Mouse (Mus musculus) c-Kit-negative CD71-positive TER-119-positive erythroid progenitor cells, embryonic 14.5 days (primary cell): ENCODE measurements around the gene Olfr1028.

Source experiments
- DNase-seq: peaks from one replicate; pipeline ENCODE4 v3.0.0-alpha.2; 2013; ENCODE audit warnings: low read depth, low spot score

The Olfr1028 gene

DNA sequence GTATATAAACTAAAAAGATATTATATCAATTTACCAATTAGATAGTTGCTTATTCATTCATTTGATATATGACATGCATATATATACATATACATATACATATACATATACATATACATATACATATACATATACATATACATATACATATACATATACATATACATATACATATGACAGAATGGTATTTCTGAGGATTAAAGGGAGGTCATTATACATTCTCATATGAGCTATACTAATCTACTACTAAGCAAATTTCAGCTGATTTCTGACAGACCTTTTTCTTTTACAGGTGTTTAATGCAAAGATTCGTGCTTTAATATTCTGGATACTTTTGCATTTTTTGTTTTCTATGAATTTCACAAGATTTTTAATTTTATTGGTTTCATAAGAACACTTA, at the start of gene Olfr1028:
TSS of gene Olfr1028 (plus strand) at position 301 of the 400 bp plus-strand sequence.
- DNase-seq: no peak

DNA sequence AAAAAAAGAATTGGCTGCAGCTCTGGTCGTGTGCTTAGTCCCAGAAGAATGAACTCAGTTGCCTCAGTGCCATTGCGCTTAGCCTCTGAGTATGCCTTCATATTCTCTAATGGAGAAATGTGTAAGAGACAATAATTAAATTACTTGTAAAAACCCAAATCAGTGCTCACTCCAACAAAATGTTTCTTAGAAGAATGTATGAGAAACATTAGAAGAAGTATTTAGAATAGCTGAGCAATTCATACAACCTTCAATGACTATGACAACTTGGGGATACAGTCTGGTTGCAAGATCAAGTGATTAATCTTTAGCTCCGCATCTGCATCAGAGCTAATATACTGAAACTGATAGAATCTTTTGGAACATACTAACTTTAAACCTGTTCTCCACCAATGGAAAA, 45.3 kb upstream of the Olfr1028 start, which contains the start of gene Olfr1024:
TSS of gene Olfr1024 (minus strand) at position 101 of the 400 bp plus-strand sequence.
- no peak for DNase-seq

DNA sequence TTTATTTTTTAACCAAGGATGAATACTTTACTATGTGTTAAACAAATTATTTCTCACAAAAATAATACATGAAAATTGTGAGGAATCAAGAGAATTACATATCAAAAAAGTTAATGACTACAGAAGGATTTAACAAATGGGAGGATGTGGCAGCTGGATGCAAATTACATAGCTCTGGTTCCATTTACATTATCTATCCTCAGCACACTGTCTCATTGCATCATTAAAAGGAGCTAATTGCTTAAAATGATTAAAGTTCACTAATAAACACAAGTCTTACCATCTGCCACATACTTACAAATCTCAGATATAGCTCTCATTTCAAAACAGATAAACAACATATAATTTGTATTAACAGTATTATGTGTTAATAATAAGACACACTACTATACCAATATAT, 37.0 kb upstream of the Olfr1028 start:
- DNase-seq: no peak

DNA sequence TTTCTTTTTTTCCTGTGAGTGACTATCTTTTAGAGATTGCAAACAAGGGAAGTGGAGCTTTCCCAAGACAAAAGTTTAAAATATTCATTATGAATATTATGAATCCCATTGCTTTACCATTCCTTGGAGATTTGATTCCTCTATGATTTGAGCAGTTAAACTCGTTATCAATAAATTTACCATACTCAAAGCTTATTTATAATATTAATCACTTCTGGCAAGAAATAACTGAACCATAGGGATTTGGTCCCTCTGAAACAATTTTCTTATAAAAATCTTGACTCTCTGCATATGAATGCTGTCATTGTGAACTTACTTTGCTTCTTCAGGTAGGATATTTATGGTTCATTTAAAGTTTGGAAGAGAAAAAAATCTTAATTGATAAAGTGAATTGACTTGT, 35.3 kb upstream of the Olfr1028 start, which contains the start of gene Olfr1025-ps1:
TSS of gene Olfr1025-ps1 (plus strand) at position 301 of the 400 bp plus-strand sequence.
- DNase-seq: no peak

DNA sequence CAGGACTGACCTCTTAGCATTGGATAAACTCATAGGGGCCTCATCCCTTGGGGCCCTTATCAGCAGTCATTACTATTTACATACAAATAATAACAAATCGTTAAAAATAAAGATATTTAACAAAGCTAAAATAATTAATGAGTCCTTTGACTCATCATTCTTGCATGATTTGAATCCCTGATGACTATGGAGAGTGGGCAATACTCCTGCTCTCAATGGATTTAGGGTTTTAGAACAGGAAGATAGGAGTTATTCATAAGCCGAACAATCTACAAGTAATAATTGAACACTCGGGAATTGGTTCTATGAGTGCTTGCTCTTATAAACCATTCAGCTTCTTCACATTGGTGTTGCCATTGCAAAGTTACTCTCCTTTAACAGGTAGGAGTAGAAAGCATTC, 29.0 kb upstream of the Olfr1028 start, which contains the start of gene Olfr1026:
TSS of gene Olfr1026 (plus strand) at position 301 of the 400 bp plus-strand sequence.
- no peak for DNase-seq

DNA sequence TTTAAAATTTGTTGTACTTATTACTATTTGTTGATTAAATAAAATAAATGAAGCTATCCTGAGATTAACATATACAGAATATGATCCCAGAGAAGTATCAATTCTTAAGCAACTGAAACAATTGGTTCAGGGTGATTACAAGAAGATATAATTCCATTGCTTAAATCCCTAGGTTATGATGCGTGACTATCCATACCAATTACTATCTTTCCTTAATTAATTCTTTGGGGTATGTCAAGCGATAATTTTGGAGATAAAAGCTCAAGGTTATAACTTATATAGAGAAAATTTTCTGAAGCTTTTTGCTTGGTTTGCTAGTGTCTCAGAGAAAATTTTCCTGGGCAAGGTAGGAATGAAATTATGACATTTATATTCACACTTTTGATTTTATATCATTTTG, 23.4 kb downstream of the Olfr1028 start, which contains the start of gene Olfr1029:
TSS of gene Olfr1029 (plus strand) at position 301 of the 400 bp plus-strand sequence.
- DNase-seq: no peak

DNA sequence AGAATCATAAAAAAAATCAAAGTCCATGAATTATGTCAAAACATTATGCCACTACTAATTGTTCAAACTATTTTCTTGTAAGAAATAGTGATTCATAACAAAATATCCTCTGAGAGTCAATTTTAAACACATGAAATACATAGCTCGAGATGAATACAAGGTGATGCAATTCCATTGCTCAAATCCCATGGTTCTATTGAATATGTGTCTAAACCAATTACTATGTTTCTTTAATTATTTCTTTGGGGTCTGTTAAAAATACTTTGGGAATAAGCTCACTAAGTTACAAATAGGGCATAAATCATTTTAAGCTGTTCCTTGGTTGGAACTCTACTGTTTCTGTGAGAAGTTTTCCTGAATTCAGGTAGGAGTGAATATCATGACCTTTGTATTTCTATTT, 28.7 kb downstream of the Olfr1028 start, which contains the start of gene Olfr1030:
TSS of gene Olfr1030 (plus strand) at position 301 of the 400 bp plus-strand sequence.
- no peak for DNase-seq

DNA sequence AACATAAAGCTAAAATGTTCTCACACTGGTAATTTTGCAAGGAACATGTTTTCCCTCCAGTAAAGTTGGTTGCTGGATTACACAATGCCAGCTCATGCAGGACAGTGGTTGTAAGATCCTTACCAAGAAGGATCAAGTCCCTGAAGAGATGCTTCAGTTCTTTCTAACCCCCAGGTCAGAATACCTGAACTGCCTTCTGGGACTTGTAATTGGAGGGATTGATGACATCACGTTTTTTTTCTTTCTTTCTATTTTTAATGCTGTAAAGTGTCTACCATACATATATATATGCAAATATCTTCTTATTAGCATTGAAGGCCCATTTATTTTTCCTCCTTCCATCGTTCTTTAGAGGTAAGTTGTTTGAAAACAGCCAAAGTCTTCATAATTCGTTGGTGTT, 39.8 kb downstream of the Olfr1028 start, which contains the start of gene Olfr1031:
TSS of gene Olfr1031 (plus strand) at position 301 of the 400 bp plus-strand sequence.
- DNase-seq: no peak
